Mouse (Mus musculus): Measurements from ENCODE around the gene Trafd1.
"Not testable (repeated sequence)": the region's sequence is repeated elsewhere in the genome, so short reads cannot be mapped to it uniquely, and the experiment has no call there.

Trafd1 gene

GRCm38 (mm10) chr5:121331731-121332130, 53.7 kb downstream of the Trafd1 start:
- DNase-seq (ENCODE audit: low spot score) = no peak

GRCm38 (mm10) chr5:121330154-121330816, 55.1 kb downstream of the Trafd1 start:
- DNase-seq (ENCODE audit: low spot score) = not testable (repeated sequence)

- no peak for DNase-seq (ENCODE audit: low spot score)
These were observed 55.9 kb downstream of the Trafd1 start for GRCm38 (mm10) chr5:121329333-121330058.

- no peak for DNase-seq (ENCODE audit: low spot score)
These were observed 59.2 kb downstream of the Trafd1 start for GRCm38 (mm10) chr5:121326079-121326805.
